Mouse (Mus musculus) kidney, embryonic 14.5 days (tissue): Measurements from ENCODE around the gene Chrd. TPM values are rescaled to one million over a fixed set of nuclear protein-coding genes. Genes with fewer than 3 reads are reported as not detected.

Experiments used
- polyA plus RNA-seq: library from polyadenylated mRNA; unstranded; fragments of >200 nt; fragmentation: Nextera tagmentation; extraction: Ambion mirVana; gene quantifications from 2 replicates; pipeline ENCODE4 v1.2.1, GENCODE M21; 2014

Chrd gene
- polyA plus RNA-seq, 1 experiment from 2014 or later: 4.6 TPM

Other genes starting within 250 kb of the Chrd start
- 68.6 and 115 TPM in 2 replicates for gene Eif2b5, start 234.3 kb upstream of the Chrd start, polyA plus RNA-seq
- 29.1 and 30.5 TPM in 2 replicates for gene Dvl3, start 216.1 kb upstream of the Chrd start, polyA plus RNA-seq
- gene Ap2m1, start 197.6 kb upstream of the Chrd start, polyA plus RNA-seq: 607 TPM in 2 replicates
- gene Abcf3, start 184.6 kb upstream of the Chrd start, polyA plus RNA-seq: 42.6 and 44.5 TPM in 2 replicates
- gene Vwa5b2, start 143.7 kb upstream of the Chrd start, polyA plus RNA-seq: 0.79 and 1.3 TPM in 2 replicates
- gene Eef1akmt4, start 121.5 kb upstream of the Chrd start, polyA plus RNA-seq: 42.2 and 42.4 TPM in 2 replicates
- not detected in 2 replicates for gene Gm49333, start 121.5 kb upstream of the Chrd start, polyA plus RNA-seq
- 44.3 and 55.7 TPM in 2 replicates for gene Alg3, start 121.4 kb upstream of the Chrd start, polyA plus RNA-seq
- gene Camk2n2, start 111.8 kb upstream of the Chrd start, polyA plus RNA-seq: 1.7 and 1.9 TPM in 2 replicates
- 2.6 and 3.1 TPM in 2 replicates for gene Ece2, start 103.3 kb upstream of the Chrd start, polyA plus RNA-seq
- 208 and 355 TPM in 2 replicates for gene Psmd2, start 81.5 kb upstream of the Chrd start, polyA plus RNA-seq
- gene Eif4g1, start 64.8 kb upstream of the Chrd start, polyA plus RNA-seq: 131 and 213 TPM in 2 replicates
- 3.8 and 5.5 TPM in 2 replicates for gene Fam131a, start 39.9 kb upstream of the Chrd start, polyA plus RNA-seq
- gene Polr2h, start 15.5 kb upstream of the Chrd start, polyA plus RNA-seq: 147 and 172 TPM in 2 replicates
- 15.5 and 17.3 TPM in 2 replicates for gene Clcn2, start 15.4 kb upstream of the Chrd start, polyA plus RNA-seq
- gene Thpo, start 1.4 kb downstream of the Chrd start, polyA plus RNA-seq: 0.89 and 1.2 TPM in 2 replicates